Mouse (Mus musculus): ENCODE data around the gene Zfp933.

DNA sequence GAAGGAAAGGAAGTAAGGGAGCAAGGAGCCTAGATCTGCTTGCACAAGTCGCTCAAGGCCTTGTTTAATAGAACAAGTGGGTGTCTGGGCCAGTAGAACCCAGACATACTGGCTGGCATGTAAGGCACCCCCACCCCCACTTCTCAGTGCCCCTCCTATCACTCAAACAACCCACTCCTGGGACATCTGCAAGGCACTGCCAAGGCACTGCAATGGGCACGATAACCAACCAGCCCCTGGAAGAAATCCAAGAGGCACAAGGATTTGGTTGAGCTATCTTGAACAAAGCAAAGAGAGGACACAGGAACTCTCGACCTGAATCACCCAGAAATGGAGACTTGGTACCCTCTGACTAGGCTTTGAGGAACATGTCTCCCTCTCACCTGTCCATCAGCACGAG, 40.1 kb upstream of the Zfp933 start:
- TF ChIP-seq CTCF (IDR thresholded peaks at IDR 0.05; ENCODE audit: low read depth) (no peak), EP300 (optimal IDR thresholded peaks at IDR 0.05) (no peak)

All from stomach, postnatal 0 days (tissue).